Mouse (Mus musculus) forebrain, embryonic 12.5 days (tissue): ENCODE data around the gene Hsd17b10. TPM values are rescaled to one million over a fixed set of nuclear protein-coding genes. Genes with fewer than 3 reads are reported as not detected.

Source experiments
- ATAC-seq: fragments of 200-750 bp; cut with Nextera tagmentation; 2 replicates; pipeline ENCODE4 v1.8.0; 2017; ENCODE audit warnings: moderate TSS enrichment; ENCODE audit not compliant: low FRiP score
- H3K27ac ChIP-seq: fragments of 300-500 bp; sonication (generic); 2 replicates; pipeline ENCODE4 v1.5.1; 2016; ENCODE audit warnings: mild to moderate bottlenecking
- H3K27me3 ChIP-seq: fragments of 300-500 bp; sonication (generic); 2 replicates; pipeline ENCODE4 v1.6.1; 2016; ENCODE audit warnings: mild to moderate bottlenecking
- H3K36me3 ChIP-seq: fragments of 300-500 bp; sonication (generic); replicated peaks from 2 replicates; pipeline ENCODE4 v1.6.1; 2016; ENCODE audit warnings: mild to moderate bottlenecking
- H3K4me1 ChIP-seq: fragments of 300-500 bp; sonication (generic); 2 replicates; pipeline ENCODE4 v1.6.1; 2016
- H3K4me2 ChIP-seq: fragments of 300-500 bp; sonication (generic); 2 replicates; pipeline ENCODE4 v1.6.1; 2016; ENCODE audit warnings: mild to moderate bottlenecking, moderate library complexity
- H3K4me3 ChIP-seq: fragments of 300-500 bp; sonication (generic); replicated peaks from 2 replicates; pipeline ENCODE4 v1.5.1; 2016; ENCODE audit warnings: mild to moderate bottlenecking
- H3K9ac ChIP-seq: fragments of 300-500 bp; sonication (generic); 2 replicates; pipeline ENCODE4 v1.6.1; 2016; ENCODE audit warnings: mild to moderate bottlenecking
- H3K9me3 ChIP-seq: fragments of 300-500 bp; sonication (generic); 2 replicates; pipeline ENCODE4 v1.6.1; 2016
- WGBS: fragments of 180-500 bp; shearing (Covaris S2); methylation state at CpG from one replicate; pipeline ENCODE4 v1.1.7; 2016; 5-methylcytosine and 5-hydroxymethylcytosine counted together
- polyA plus RNA-seq: library from polyadenylated mRNA; unstranded; fragments of >200 nt; fragmentation: Nextera tagmentation; extraction: Ambion mirVana; gene quantifications from 2 replicates; pipeline ENCODE4 v1.2.1, GENCODE M21; 2016

Hsd17b10 gene
- polyA plus RNA-seq, result 138 and 149 TPM in 2 replicates

DNA sequence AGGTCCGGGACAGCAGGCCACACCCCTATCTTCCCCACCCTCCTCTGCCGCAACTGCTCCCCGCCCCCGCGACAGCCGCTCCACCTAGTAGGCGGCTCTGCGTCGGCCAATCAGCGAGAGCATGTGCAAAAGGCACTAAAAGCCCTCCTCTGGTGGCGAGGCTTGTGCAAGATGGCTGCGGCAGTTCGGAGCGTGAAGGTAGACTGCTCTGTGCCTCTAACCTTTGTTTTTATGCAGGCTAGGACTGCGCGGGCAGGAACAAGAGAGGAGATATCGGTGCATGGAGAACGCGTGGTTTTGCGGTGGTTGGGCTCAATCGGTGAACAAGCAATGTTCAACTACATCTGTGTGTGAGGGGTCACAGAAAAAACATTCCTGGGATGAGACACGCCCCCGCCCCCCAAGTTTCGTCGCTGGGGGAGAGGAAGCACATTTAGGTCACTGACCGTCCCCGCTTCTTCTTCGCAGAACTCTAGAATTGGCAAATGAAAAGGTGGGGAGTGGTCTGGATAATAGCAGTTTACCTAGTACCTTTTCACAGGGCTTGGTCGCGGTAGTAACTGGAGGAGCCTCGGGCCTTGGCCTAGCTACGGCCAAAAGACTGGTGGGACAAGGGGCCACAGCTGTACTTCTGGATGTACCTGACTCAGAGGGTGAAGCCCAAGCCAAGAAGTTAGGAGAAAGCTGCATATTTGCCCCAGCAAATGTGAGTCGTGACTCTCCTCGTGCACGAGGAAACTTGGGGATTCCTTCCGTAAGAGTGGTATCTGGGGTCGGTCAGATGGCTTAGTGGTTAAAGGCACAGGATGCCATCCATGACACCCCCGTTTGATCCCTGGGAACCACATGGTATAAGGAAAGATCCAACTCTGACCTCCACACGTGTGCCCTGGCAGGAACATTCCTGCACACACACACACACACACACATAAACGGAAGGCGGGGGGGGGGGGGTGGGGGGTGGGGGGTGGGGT, at the start of gene Hsd17b10:
TSS of gene Hsd17b10 (plus strand) at position 109 of the 974 bp plus-strand sequence.
- H3K27me3 ChIP-seq, result peaks cover 81% of the 10 kb centered on the region
- peak within 1 kb of the TSS; percentile 46 for H3K4me3 ChIP-seq
- H3K27ac ChIP-seq, result 0 out of 2 replicates have a peak within 1 kb of the TSS, but pooled peaks have one; percentile 31
- WGBS, result 28% methylated on average over 38 of the region's 41 CpGs
- no peaks in the 10 kb centered on the region for H3K9me3 ChIP-seq
- peaks cover 6% of the 10 kb centered on the region; the same call in 1 of the 2 replicates for H3K36me3 ChIP-seq
- peak within 1 kb of the TSS; percentile 63 for H3K4me2 ChIP-seq
- ATAC-seq, result peak; percentile 99
- no peaks in the 10 kb centered on the region for H3K4me1 ChIP-seq
- peak within 1 kb of the TSS; percentile 48 for H3K9ac ChIP-seq

DNA sequence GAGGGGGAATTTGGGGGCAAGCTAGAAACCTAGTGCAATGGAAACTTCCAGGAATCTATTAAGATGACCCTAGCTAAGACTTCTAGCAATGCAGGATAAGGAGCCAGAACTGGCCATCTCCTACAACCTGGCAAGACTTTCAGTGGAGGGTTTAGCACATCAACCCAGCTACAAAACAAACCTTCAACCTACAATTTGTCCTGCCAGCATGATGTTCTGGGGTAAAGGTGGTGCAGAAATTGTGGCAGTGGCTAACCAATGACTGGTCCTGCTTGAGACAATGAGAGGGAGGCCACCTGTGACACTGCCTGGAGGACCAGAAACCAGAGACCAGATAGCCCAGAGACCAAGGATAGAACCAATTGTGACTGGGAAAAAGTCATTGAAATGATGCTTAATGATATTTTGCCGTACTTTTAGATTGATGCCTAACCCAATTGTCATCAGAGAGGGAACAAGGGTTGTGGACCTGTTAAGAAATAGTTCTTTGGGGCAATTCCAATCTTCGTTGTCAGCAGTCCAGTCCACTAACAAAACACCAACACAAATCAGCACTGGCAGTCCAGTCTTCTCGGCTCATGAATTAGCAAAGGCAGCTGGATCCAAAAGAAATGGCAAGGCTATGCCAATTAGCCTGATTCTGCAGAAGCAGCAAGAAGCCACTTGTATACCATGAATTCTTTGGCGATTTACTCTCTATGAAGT, 2.5 kb upstream of the Hsd17b10 start:
- Histone ChIP-seq H3K4me2 (no peak overlapping the region), H3K27me3 (peaks cover 70% of the 10 kb centered on the region), H3K9ac (no peak overlapping the region), H3K36me3 (peaks cover 3% of the 10 kb centered on the region; the same call in 1 of the 2 replicates), H3K9me3 (no peaks in the 10 kb centered on the region), H3K27ac (no peak overlapping the region), H3K4me3 (no peak overlapping the region), H3K4me1 (no peaks in the 10 kb centered on the region)
- no peak for ATAC-seq
- WGBS, result 71% methylated on average over 4 of the region's 4 CpGs

DNA sequence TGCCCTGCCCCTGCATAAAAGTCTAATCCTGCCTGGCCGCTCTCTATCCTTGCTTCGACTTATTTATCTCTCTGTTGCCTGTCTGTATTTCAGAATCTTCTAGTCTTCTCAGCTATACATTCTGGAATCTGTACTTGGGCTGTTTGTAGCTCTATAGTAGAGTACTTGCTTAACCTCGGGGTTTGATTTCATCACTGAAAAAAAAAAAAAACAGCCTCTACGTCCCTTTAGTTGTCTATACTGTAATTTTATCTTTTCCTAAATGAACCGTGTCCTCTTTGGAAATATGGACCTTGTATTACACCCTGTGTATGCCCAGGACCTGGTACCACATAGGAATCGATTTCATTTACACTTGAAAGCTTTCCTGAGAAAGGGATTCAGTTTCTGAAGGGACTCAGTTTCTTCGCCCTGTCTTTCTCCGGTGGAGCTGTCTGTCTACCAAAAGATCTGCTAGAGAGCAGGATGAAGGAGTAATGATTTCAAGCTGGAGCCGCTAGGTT, 412 bp upstream of the Hsd17b10 start:
- Histone ChIP-seq H3K27me3 (peaks cover 77% of the 10 kb centered on the region), H3K9ac (no peak overlapping the region), H3K9me3 (no peaks in the 10 kb centered on the region), H3K27ac (no peak overlapping the region), H3K4me2 (peak overlapping the region; percentile 63), H3K4me3 (peak overlapping the region; percentile 46), H3K36me3 (peaks cover 6% of the 10 kb centered on the region; the same call in 1 of the 2 replicates), H3K4me1 (no peaks in the 10 kb centered on the region)
- peak; percentile 12; the same call in 1 of the 2 replicates for ATAC-seq
- 37% methylated on average over 9 of the region's 9 CpGs for WGBS

DNA sequence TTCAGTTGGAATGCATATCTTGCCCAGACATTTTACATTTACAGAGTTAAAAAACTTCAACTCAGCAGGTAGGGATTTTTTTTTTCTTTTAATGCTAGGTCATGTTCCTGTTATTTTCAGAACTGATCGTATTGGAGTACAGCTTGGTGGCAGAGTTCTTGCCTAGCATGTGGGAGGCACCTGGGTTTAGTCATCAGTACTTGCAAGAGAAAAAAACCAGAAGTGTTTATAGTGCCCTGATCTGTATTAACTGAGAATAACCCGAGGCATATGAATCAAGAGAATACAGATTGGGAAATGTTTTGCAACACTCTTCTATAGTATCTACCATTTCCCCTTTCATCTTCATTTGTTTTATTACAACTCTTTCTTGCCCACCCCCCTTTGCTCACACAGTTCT, 1.2 kb downstream of the Hsd17b10 start:
- no peak overlapping the region for H3K27ac ChIP-seq
- H3K4me3 ChIP-seq, result peak overlapping the region; percentile 46
- H3K4me1 ChIP-seq, result no peaks in the 10 kb centered on the region
- WGBS, result 81% methylated on average over 2 of the region's 2 CpGs
- H3K27me3 ChIP-seq, result peaks cover 80% of the 10 kb centered on the region
- no peak for ATAC-seq
- no peak overlapping the region for H3K9ac ChIP-seq
- no peaks in the 10 kb centered on the region for H3K9me3 ChIP-seq
- H3K4me2 ChIP-seq, result peak overlapping the region; percentile 63
- H3K36me3 ChIP-seq, result peaks cover 6% of the 10 kb centered on the region; the same call in 1 of the 2 replicates

DNA sequence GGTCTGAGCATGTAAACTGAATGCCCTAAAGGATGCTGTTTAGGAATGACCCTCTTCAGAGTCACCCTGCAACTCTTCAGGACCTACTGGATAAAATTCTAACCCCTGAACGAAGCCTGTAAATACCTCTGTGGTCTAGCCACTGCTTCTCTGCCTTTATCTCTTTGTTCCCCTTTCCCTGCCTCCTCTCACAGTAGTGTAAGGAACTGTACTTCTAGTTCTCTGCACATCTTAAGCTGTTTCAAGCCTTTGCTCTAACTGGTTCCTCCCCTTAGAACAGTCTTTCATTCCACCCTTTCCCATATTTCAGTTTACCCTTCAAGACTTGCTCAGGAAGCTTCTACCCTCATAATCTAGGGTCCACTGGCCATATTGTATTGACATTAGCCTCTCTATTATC, 6.2 kb downstream of the Hsd17b10 start:
- no peak overlapping the region for H3K4me2 ChIP-seq
- peaks cover 73% of the 10 kb centered on the region for H3K27me3 ChIP-seq
- no peak overlapping the region for H3K9ac ChIP-seq
- H3K27ac ChIP-seq, result no peak overlapping the region
- H3K36me3 ChIP-seq, result peaks cover 6% of the 10 kb centered on the region; the same call in 1 of the 2 replicates
- WGBS, result 88% methylated on average over 1 of the region's 1 CpGs
- no peak for ATAC-seq
- no peaks in the 10 kb centered on the region for H3K9me3 ChIP-seq
- H3K4me3 ChIP-seq, result no peak overlapping the region
- no peaks in the 10 kb centered on the region for H3K4me1 ChIP-seq

DNA sequence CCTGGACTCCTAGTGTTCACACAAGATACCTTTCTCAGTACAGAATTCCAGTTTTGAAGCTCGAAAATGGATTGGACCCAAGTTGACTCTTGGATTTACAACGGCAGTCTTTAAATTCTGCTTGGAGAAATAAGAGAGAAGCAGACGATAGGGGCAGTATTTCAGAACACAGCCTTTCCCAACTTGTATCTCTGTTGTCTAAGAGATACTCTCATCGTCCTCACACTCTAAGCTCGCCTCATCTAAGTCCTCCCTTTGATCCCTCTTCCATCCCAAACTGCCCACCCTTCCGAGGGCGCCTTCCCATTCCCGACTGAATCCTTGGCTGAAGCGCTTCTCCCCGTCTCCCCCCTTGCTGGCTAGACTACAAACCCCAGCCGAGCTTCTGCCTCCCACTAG, 14.1 kb downstream of the Hsd17b10 start:
- H3K9me3 ChIP-seq, result no peaks in the 10 kb centered on the region
- peaks cover 12% of the 10 kb centered on the region for H3K4me1 ChIP-seq
- H3K27ac ChIP-seq, result peak overlapping the region; percentile 88
- H3K4me3 ChIP-seq, result peak overlapping the region; percentile 53
- WGBS, result 21% methylated on average over 11 of the region's 11 CpGs
- 0 out of 2 replicates have a peak, but pooled peaks cover 2% of the 10 kb centered on the region for H3K36me3 ChIP-seq
- peaks cover 56% of the 10 kb centered on the region for H3K27me3 ChIP-seq
- H3K9ac ChIP-seq, result peak overlapping the region; percentile 69
- H3K4me2 ChIP-seq, result peak overlapping the region; percentile 54
- ATAC-seq, result no peak; the same call in 1 of the 2 replicates

DNA sequence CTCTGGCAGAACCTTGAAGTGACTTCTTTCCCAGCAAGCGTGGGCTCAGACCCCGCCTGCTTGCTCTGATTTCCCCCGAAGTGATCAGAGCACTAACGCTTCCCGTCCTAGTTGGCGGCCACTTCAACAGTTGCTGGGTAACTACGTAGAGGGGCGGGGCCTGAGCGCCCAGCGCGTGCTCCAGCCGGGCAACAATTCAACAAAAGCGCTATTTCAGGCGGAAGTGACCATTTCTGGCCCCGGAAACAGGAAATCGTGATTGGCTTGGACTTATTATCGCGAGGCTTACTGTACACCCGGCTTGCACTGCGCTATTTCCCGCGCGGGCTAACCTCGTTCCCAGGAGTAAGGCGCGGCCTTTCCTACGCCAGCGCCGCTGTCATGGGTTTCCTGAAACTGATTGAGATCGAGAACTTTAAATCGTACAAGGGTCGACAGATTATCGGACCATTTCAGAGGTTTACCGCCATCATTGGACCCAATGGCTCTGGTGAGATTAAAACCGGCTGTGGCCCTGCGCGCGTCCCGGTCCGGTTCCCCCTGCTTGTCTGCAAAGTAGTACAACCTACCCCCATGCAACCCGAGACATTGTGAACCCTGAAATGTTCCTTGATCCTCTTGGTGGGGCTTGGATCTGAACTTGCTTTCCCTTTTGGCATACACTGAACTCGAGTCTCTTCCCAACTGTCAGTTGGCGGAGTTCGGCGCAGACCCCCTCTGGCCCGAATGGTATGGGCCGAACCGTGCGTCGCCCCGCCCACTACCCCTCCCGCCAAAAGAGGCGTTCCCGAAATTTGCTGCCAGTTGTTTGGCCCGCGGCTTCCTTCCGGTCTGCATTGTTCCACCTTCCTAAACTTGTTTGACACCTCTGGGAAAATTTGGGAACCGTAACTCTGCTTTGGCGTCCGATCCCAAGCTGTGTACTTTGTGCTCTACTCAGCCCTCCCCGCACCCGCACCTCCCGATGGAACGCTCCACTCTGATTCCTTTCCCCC, 14.8 kb downstream of the Hsd17b10 start, which contains the start of the genes Ribc1 and Smc1a:
TSS of gene Ribc1 (minus strand) at position 145 of the 995 bp plus-strand sequence.
TSS of gene Smc1a (plus strand) at position 278 of the 995 bp plus-strand sequence.
- Histone ChIP-seq H3K27ac (peak within 1 kb of the TSS; percentile 88), H3K27me3 (peaks cover 54% of the 10 kb centered on the region), H3K9ac (peak within 1 kb of the TSS; percentile 69), H3K4me3 (peak within 1 kb of the TSS; percentile 53), H3K9me3 (no peaks in the 10 kb centered on the region), H3K4me1 (peaks cover 12% of the 10 kb centered on the region), H3K36me3 (0 out of 2 replicates have a peak, but pooled peaks cover 2% of the 10 kb centered on the region), H3K4me2 (peak within 1 kb of the TSS; percentile 54)
- WGBS, result 20% methylated on average over 64 of the region's 64 CpGs
- peak; percentile 98 for ATAC-seq

DNA sequence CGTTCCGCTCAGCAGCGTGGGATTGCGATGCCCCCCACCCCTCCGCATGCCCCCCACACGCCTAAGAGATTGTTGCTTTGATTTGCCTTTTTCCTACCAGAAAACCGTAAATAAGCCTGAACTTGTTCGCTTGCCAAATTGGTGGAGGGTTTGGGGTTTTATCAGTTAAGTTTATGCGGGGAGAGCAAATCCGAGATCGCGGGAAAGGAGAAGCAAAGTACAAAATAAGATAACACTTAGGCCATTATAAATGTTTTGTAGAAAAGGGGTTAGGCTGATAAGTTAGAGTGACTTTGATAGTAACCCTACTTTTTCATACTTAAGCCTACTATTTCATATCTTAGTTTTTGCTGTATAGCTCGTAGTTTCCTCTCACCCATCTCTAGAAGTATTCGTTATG, 15.5 kb downstream of the Hsd17b10 start:
- peak overlapping the region; percentile 54 for H3K4me2 ChIP-seq
- H3K27me3 ChIP-seq, result peaks cover 50% of the 10 kb centered on the region
- 0 out of 2 replicates have a peak, but pooled peaks cover 2% of the 10 kb centered on the region for H3K36me3 ChIP-seq
- H3K9ac ChIP-seq, result peak overlapping the region; percentile 69
- 34% methylated on average over 14 of the region's 14 CpGs for WGBS
- ATAC-seq, result no peak
- H3K4me3 ChIP-seq, result peak overlapping the region; percentile 53
- H3K27ac ChIP-seq, result no peak overlapping the region; the same call in 1 of the 2 replicates
- H3K4me1 ChIP-seq, result peaks cover 12% of the 10 kb centered on the region
- no peaks in the 10 kb centered on the region for H3K9me3 ChIP-seq

DNA sequence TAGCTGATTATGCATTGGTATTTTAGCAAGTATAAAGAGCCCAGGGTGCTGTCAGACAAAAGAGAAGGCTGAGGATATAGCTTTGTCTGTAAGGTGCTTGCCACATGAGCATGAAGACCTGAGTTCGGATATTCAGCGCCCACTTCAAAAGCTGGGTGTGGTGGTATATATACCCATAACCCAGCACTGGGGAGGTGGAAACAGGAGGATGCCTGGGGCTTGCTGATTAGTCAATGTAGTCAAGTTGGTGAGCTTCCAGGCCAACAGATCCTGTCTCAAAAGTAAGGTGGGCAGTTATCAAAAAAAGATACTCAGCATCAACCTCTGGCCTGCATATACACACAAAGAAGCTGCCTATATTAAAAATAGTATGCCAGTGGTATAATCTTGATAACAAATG, 17.6 kb downstream of the Hsd17b10 start:
- no peak for ATAC-seq
- Histone ChIP-seq H3K4me1 (peaks cover 12% of the 10 kb centered on the region), H3K9me3 (no peaks in the 10 kb centered on the region), H3K9ac (no peak overlapping the region), H3K27me3 (peaks cover 50% of the 10 kb centered on the region), H3K27ac (no peak overlapping the region), H3K36me3 (0 out of 2 replicates have a peak, but pooled peaks cover 7% of the 10 kb centered on the region), H3K4me3 (no peak overlapping the region), H3K4me2 (no peak overlapping the region)
- 92% methylated on average over 2 of the region's 2 CpGs for WGBS

DNA sequence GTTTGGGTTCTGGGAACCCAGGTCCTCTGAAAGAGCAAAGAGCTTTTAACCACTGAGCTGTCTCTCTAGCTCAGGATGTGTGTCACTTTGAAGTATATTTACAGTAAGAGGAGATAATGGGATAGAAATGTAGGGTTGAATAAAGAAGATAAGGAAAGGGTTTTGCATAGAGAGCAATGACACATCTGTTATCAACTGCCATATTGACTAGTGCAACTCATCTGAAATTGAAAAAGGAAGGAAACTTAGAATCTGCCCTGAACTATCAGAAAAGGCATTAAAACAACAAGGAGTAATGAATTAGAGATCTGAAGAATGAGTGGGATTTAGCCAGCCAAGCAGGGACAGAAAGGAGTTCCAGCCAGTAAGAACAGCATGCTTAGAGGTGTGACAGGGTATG, 38.2 kb downstream of the Hsd17b10 start:
- ATAC-seq, result no peak
- Histone ChIP-seq H3K4me3 (no peak overlapping the region), H3K9me3 (no peaks in the 10 kb centered on the region), H3K9ac (no peak overlapping the region), H3K27ac (no peak overlapping the region), H3K27me3 (peaks cover 36% of the 10 kb centered on the region), H3K4me2 (no peak overlapping the region), H3K36me3 (peaks cover 37% of the 10 kb centered on the region), H3K4me1 (no peaks in the 10 kb centered on the region)

DNA sequence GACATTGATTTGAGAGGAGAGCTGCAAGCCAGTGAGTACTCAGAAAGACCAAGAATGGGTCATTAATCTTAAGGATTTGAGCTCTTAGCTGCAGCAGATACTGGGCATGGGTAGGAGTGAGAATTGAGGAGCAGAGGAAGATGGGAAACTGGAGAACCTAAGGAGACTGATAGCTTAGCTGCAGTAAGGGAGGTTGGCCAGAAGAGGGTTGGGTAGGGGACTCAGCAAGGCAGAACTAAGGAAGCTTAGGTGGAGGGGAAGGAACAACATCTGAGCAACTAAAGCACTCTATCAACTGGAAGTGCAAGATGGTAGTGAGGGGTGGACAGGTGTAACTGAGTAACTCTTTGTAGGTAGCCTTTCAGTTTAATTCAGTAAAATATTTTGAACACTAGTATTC, 45.6 kb downstream of the Hsd17b10 start:
- no peak for ATAC-seq
- Histone ChIP-seq H3K9ac (no peak overlapping the region), H3K4me2 (no peak overlapping the region), H3K36me3 (peaks cover 18% of the 10 kb centered on the region), H3K4me3 (no peak overlapping the region), H3K4me1 (no peaks in the 10 kb centered on the region), H3K27me3 (peaks cover 28% of the 10 kb centered on the region), H3K9me3 (no peaks in the 10 kb centered on the region), H3K27ac (no peak overlapping the region)
